Mouse (Mus musculus): ENCODE measurements around the gene Fbxl16. TPM values are rescaled to one million over a fixed set of nuclear protein-coding genes. Genes with fewer than 3 reads are reported as not detected.

The Fbxl16 gene
- total RNA-seq, 4 experiments from 2014 or later, result 532 to 577 (median 554) TPM

- no peak for DNase-seq (ENCODE audit: low spot score in 2 of 2)
These were observed 30.8 kb downstream of the Fbxl16 start for GRCm38 (mm10) chr17:25839455-25840235.

GRCm38 (mm10) chr17:25840519-25840918, 31.6 kb downstream of the Fbxl16 start:
- DNase-seq (ENCODE audit: low spot score in 2 of 2), result no peak

DNA sequence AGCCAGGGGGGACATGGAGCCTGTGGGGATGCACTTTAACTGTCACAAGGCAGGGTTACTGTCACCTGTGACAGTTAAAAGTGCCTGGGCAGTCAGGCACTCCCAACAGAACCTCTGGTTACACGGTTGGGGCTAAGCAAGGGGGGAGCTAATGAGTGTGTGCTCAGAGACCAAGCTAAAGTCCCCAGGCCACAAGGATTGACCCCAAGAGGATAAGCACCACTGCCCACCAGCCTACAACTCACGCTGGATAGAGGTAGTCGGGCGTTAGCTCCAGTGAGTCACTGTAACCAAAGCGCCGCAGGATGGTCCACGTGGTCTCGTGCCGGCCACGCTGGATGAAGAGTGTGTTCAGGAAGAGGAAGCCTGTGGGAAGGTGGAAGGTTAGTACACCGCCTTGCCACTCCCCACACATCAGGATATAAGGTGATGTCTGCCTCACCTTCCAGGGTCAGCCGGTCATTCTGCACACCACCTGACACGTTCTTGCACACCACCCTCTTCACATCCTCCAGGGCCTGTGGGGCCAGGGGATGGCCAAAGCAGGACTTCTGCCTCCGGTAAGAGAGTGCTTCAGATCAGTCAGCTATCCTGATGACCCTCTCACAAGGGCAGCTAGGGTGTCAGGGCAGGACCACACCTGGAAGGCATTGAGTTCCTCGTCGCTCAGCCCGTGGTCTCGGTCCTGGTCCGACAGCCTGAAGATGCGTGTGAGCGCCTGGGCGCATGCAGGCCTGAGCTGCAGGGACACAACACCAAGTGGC, 32.4 kb downstream of the Fbxl16 start, which contains the start of gene Gm20683:
Gene Gm20683 (minus strand): TSS at position 647 of the 764 bp plus-strand sequence.
- no peak for DNase-seq (ENCODE audit: low spot score in 2 of 2)

DNA sequence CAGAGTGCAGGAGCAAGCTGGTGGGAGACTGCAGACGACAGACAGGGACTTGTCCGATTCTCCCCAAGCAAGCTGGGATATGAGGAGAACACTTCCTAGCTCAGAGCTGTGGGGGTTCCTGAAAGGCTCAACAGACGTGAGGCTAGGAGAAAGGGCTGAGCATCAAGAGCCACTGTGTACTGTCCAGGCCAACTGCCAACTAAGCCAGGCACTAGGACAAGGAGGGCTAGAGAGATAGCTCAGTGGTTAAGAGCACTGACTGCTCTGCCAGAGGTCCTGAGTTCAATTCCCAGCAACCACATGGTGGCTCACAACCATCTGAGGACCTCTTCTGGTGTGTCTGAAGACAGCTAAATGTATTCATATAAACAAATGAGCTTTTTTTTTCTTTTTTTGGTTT, 33.6 kb downstream of the Fbxl16 start:
- no peak for DNase-seq (ENCODE audit: low spot score in 2 of 2)

DNA sequence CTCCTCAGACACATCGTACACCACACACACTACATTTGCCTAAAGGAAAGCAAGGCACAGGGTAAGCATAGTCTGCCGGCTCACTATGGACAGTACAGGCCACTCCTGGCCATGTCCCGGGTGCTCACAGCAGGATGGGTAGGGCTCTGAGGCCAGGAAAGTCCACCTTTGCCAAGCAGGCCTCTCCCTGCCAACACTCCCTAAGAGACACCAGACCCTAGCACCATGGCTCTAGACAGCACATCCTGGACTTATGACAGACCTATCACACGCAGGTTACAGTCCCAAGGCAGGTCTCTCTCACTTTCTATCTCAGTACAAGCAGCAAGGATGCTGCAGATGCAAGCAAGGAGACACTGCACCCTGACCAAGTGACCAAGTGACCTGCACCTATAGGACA, 34.2 kb downstream of the Fbxl16 start:
- no peak for DNase-seq (ENCODE audit: low spot score in 2 of 2)

- DNase-seq (ENCODE audit: low spot score in 2 of 2), result no peak
These were observed 34.9 kb downstream of the Fbxl16 start for GRCm38 (mm10) chr17:25843636-25844395.

- peak; percentile 92 to 94 for DNase-seq (ENCODE audit: low spot score in 2 of 2)
These were observed 35.6 kb downstream of the Fbxl16 start, which contains the start of gene Rhot2 for GRCm38 (mm10) chr17:25844396-25844901. Rhot2 (minus strand) TSS chr17:25844851.

- no peak for DNase-seq (ENCODE audit: low spot score in 2 of 2)
These were observed 51.3 kb downstream of the Fbxl16 start for GRCm38 (mm10) chr17:25860229-25860628.

DNA sequence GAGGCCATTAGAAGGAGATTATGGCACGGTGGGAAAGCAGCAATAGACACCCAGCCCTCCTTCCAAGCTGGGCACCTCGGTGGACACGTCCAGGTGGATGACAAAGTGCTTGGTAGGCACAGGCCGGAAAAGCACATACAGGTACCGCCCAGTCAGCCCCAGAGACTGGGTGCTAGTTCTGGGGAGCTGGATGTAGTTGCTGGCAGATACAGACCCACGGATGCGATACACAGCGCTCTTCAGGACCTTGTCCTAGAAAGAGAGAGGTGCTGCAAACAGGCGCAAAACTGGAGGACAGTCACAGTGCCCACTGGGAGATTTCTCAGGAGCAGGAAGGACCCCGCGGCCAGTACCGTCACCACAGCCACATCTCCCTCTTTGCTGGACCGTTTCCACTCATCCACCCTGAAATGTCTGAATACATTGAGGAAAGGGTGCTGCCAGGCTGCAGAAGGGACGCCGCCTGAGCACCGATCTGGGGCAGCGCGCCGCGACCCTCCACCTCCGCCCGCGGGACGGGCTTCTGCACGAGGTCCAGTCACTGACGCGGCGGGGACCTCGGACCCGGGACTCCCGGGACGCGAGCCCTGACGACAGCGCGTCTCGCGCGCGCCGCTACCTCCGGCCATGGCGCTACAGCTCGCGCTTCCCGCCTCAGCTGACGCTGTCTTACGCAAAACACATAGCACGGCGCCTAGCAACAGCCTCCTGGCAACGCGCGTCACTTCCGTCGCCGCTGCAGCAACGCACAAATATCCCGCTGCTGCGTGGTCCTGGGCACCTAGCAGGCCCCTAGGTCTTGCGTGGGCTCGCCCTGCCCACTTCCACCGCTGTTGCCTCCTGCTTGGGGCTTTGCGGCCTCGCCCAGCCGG, 52.2 kb downstream of the Fbxl16 start, which contains the start of gene Wdr90:
Gene Wdr90 (minus strand): TSS at position 670 of the 872 bp plus-strand sequence.
- DNase-seq (ENCODE audit: low spot score in 2 of 2), result peak; percentile 91 to 94

GRCm38 (mm10) chr17:25861704-25862612, 53.1 kb downstream of the Fbxl16 start:
- DNase-seq (ENCODE audit: low spot score in 2 of 2), result no peak

DNA sequence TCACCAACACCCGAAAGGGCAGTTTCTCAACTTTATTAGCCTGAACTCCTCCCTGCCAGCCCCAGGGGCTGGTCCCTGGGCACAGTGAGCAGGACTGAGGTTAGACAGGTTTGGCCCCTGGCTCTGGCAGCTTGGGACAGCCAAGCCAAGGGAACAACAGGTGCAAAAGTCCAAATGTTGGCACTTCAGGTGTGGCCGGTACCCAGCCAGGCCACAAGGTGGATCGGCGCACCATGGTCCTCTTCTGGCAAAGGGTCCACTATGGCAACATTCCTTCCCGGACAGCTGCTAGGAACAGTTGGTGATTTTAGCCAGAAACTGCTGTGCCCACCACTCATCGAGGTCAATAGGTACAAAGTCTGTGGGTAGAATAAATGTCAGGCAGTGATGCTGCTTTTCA, 54.8 kb downstream of the Fbxl16 start:
- DNase-seq (ENCODE audit: low spot score in 2 of 2), result no peak

- no peak for DNase-seq (ENCODE audit: low spot score in 2 of 2)
These were observed 55.4 kb downstream of the Fbxl16 start for GRCm38 (mm10) chr17:25864311-25864710.

DNA sequence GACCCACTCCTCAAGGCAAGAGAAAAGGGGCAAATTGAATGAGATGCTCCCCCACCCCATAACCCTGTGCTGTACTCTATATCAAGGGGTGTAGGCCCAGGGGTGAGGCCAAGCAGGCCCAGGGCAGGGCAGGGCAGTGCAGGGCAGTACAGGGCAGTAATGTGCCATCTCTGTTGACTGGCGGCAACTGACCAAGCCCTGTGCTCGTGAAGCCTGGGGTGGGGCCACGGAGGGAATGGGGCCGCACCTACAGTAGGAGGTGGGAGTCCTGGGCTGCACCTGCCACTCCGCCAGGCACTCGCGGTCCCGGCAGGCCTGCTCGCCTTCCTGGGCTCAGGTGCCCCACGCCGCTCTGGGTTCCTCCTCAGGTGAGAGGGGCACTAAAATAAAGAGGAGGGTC, 56.4 kb downstream of the Fbxl16 start:
- no peak for DNase-seq (ENCODE audit: low spot score in 2 of 2)

- no peak for DNase-seq (ENCODE audit: low spot score in 2 of 2)
These were observed 57.3 kb downstream of the Fbxl16 start for GRCm38 (mm10) chr17:25866172-25866571.

- DNase-seq (ENCODE audit: low spot score in 2 of 2), result no peak
These were observed 58.6 kb downstream of the Fbxl16 start for GRCm38 (mm10) chr17:25867509-25867835.

DNA sequence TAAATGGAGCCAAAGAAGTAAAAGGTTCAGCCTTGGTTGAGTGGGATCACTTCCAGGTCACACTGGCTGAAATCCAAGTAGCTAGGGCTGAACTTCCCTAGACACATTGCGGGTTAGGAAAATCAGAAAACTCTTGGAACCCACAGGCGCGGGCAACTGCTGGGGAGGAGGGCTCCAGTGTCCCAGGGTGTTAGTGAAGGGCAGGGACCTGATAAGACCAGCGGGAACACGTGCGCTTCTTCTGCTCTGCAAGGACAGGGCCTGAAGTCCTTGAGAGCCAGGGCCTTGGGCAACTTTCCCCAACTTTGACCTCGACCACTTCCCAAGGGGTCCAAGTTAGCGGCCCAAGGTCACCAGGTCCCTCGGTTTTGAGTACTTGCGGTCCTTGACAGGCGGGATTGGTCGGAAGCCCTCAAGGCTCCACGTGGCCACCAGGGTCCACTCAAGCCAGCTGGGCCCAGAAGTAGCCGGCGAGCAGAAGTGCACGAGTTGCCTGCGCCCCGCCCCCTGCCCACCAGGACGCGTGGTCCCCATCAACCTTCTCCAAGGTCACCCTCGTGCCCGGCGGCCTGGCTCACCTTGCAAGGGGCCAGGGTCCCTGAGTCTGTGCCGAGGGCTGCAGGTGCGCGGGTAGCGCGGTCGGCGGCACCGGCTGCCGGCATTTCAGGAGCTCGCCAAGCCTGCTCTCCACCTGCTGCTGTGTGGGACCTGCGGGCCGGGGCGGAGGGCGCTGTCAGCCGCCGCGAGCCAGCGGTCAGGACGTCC, 59.1 kb downstream of the Fbxl16 start:
- DNase-seq (ENCODE audit: low spot score in 2 of 2), result no peak

- DNase-seq (ENCODE audit: low spot score in 2 of 2), result peak; percentile 72 to 78
These were observed 59.8 kb downstream of the Fbxl16 start, which contains the start of gene Mcrip2 for GRCm38 (mm10) chr17:25868601-25869191. Mcrip2 (minus strand) TSS chr17:25868764.

DNA sequence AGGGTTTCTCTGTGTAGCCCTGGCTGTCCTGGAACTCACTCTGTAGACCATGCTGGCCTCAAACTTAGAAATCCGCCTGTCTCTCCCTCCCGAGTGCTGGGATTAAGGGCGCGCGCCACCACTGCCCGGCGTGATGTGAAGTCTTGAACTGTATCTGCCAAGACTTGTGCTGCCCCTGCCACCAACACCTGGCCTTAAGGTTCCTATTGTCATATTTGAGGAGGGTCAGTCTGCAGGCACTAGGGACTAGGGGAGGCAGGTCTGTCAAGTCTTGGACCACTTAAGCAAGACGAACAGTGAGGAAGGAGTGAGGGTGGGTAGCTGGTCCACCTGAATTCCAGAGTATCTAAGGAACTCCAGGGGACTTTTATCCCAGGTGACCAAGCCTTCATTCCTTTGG, 60.6 kb downstream of the Fbxl16 start:
- DNase-seq (ENCODE audit: low spot score in 2 of 2), result no peak
